Mouse (Mus musculus) lung, postnatal 0 days (tissue): ENCODE data around the gene Clca4a. TPM values are rescaled to one million over a fixed set of nuclear protein-coding genes. Genes with fewer than 3 reads are reported as not detected.

Source experiments
- ATAC-seq: fragments of 200-750 bp; cut with Nextera tagmentation; 2 replicates; pipeline ENCODE4 v1.8.0; 2017; ENCODE audit warnings: moderate library complexity
- DNase-seq: peaks from one replicate; pipeline ENCODE4 v3.0.0-alpha.2; 2016; ENCODE audit warnings: low spot score
- H3K27ac ChIP-seq: fragments of 300-500 bp; sonication (generic); 2 replicates; pipeline ENCODE4 v1.5.1; 2014; ENCODE audit warnings: antibody characterized with exemption, mild to moderate bottlenecking, low read length, mixed read lengths
- H3K27me3 ChIP-seq: fragments of 300-500 bp; sonication (generic); replicated peaks from 2 replicates; pipeline ENCODE4 v1.6.1; 2014; ENCODE audit warnings: low read length, mixed read lengths; ENCODE audit not compliant: insufficient read depth
- H3K36me3 ChIP-seq: fragments of 300-500 bp; sonication (generic); 2 replicates; pipeline ENCODE4 v1.6.1; 2014; ENCODE audit warnings: low read length, mixed read lengths; ENCODE audit not compliant: insufficient read depth
- H3K4me1 ChIP-seq: fragments of 300-500 bp; sonication (generic); 2 replicates; pipeline ENCODE4 v1.6.1; 2014; ENCODE audit warnings: antibody characterized with exemption, low read depth, low read length, mixed read lengths; ENCODE audit not compliant: insufficient read depth
- H3K4me2 ChIP-seq: fragments of 300-500 bp; sonication (generic); replicated peaks from 2 replicates; pipeline ENCODE4 v1.6.1; 2014; ENCODE audit warnings: low read depth, mild to moderate bottlenecking, low read length, moderate library complexity, mixed read lengths
- H3K4me3 ChIP-seq: fragments of 300-500 bp; sonication (generic); 2 replicates; pipeline ENCODE4 v1.5.1; 2014; ENCODE audit warnings: low read depth, low read length
- H3K9ac ChIP-seq: fragments of 300-500 bp; sonication (generic); replicated peaks from 2 replicates; pipeline ENCODE4 v1.6.1; 2014; ENCODE audit warnings: low read depth, mild to moderate bottlenecking
- H3K9me3 ChIP-seq: fragments of 300-500 bp; sonication (generic); 2 replicates; pipeline ENCODE4 v1.6.1; 2016; ENCODE audit warnings: low read length, mixed read lengths
- CTCF ChIP-seq: IDR thresholded peaks from 2 replicates; pipeline ENCODE4 v1.5.1; 2016; ENCODE audit warnings: antibody characterized with exemption, mild to moderate bottlenecking
- EP300 ChIP-seq: IDR thresholded peaks from 2 replicates; pipeline ENCODE4 v1.6.1; 2016; ENCODE audit warnings: antibody characterized with exemption, mild to moderate bottlenecking, control low read depth
- WGBS: fragments of 180-500 bp; shearing (Covaris S2); extraction: QIAGEN DNeasy Blood & Tissue Kit; methylation state at CpG from one replicate; pipeline ENCODE4 v1.1.7; 2014; 5-methylcytosine and 5-hydroxymethylcytosine counted together
- polyA plus RNA-seq: library from polyadenylated mRNA; unstranded; fragments of >200 nt; fragmentation: Nextera tagmentation; extraction: Ambion mirVana; gene quantifications from 2 replicates; pipeline ENCODE4 v1.2.1, GENCODE M21; 2015

Clca4a gene
- not detected in 2 replicates for polyA plus RNA-seq

DNA sequence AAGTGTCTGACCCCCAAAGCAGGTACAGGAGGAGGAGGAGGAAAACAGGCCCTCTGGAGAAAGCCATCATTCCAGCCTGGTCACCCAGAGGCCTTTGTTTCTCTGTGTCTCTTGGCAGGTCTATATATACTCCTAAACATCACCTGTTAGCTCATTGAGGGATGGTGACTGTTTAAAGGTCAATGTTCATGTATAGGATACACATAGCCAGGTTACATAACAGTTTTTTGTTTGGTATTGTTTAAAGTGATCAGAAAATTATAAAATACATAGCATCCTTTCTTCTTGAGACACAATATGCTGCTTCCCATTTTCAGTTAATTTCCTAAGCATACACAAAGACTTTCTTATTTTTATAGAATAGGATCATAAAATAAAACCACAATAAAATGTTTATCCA lies at the start of gene Clca4a:
Gene Clca4a (minus strand): TSS at position 101 of the 400 bp plus-strand sequence.
- no peak within 1 kb of the TSS for H3K4me3 ChIP-seq
- no peak within 1 kb of the TSS for H3K4me2 ChIP-seq
- no peak within 1 kb of the TSS for H3K9ac ChIP-seq
- no peak within 1 kb of the TSS for H3K27ac ChIP-seq
- ATAC-seq (no peak), DNase-seq (no peak)
- H3K9me3 ChIP-seq, result no peaks in the 10 kb centered on the region
- no peaks in the 10 kb centered on the region for H3K36me3 ChIP-seq
- no peaks in the 10 kb centered on the region for H3K27me3 ChIP-seq
- TF ChIP-seq CTCF, result no peak
- TF ChIP-seq EP300, result no peak
- H3K4me1 ChIP-seq, result no peaks in the 10 kb centered on the region

DNA sequence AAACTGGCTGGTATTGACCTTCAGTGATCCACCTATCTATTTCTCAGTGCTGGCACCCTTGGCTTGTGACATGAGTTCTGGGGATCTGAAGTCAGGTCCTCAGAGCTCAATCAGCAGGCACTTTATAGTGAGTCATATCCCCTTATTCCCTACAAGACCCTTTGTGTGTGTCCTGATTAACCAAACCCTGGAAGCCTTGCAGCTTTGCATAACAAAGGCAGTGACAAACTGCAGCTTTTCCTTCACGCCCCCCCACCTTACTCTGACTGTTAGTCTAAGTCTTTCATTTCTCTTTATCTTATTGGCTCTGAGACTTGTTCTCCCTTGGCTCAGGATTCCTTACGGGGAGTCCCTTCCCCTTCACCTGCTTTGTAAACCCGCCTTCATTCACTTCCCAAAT lies 43.0 kb upstream of the Clca4a start:
- Histone ChIP-seq H3K9me3 (no peaks in the 10 kb centered on the region), H3K4me1 (no peaks in the 10 kb centered on the region), H3K9ac (no peak overlapping the region), H3K27me3 (no peaks in the 10 kb centered on the region), H3K4me2 (no peak overlapping the region), H3K4me3 (no peak overlapping the region), H3K36me3 (no peaks in the 10 kb centered on the region), H3K27ac (no peak overlapping the region)
- no peak for TF ChIP-seq CTCF
- TF ChIP-seq EP300, result no peak
- ATAC-seq, result no peak
- 75% methylated on average over 3 of the region's 3 CpGs for WGBS
- DNase-seq, result no peak

DNA sequence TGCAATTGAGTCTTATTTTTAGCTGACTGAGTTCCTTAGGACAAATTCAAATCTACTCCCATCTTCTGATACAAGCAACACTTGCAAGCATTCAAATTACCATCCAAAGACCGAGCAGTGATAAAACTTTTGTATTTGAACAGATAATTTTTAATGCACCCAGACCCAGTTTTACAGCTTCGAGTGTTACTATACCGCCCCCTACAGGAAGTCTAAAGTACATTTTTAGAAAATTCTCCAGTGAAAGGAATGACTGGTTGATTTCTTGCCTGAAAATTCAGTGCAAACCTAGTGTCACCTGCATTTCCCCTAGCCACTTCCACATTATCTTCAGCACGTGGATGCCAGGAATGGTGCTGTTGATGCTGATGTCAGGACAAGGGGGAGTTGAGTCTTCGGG lies 29.6 kb upstream of the Clca4a start:
- TF ChIP-seq EP300 (no peak), CTCF (peak; percentile 48)
- no peaks in the 10 kb centered on the region for H3K27me3 ChIP-seq
- no peak overlapping the region for H3K4me3 ChIP-seq
- no peaks in the 10 kb centered on the region for H3K36me3 ChIP-seq
- H3K4me1 ChIP-seq, result no peaks in the 10 kb centered on the region
- 27% methylated on average over 5 of the region's 5 CpGs for WGBS
- no peak overlapping the region for H3K27ac ChIP-seq
- no peaks in the 10 kb centered on the region for H3K9me3 ChIP-seq
- ATAC-seq, result no peak
- H3K9ac ChIP-seq, result no peak overlapping the region
- peak; percentile 33 for DNase-seq
- H3K4me2 ChIP-seq, result no peak overlapping the region

DNA sequence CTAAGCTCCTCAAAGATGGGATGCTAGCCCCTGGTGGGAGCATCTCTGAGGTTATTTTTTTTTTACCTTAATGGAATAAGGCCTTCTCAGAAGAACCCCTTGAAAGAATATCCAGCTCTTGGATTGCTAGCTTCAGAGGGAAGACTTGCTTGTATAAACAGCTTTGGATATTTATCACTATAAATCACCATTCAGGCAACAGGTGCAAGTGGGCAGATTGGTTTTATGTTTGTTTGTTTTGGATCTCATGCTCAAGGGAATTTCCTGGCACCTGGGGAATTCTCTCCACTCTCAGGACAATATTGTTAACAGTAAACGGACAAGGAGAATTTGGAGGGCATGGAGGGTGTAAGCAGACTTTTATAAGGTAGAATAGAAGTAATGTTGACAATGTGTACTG lies 26.1 kb upstream of the Clca4a start:
- 35% methylated on average over 1 of the region's 1 CpGs for WGBS
- Histone ChIP-seq H3K4me3 (no peak overlapping the region), H3K36me3 (no peaks in the 10 kb centered on the region), H3K4me2 (no peak overlapping the region), H3K27ac (no peak overlapping the region), H3K27me3 (no peaks in the 10 kb centered on the region), H3K9me3 (no peaks in the 10 kb centered on the region), H3K4me1 (no peaks in the 10 kb centered on the region), H3K9ac (no peak overlapping the region)
- no peak for ATAC-seq
- DNase-seq, result no peak
- no peak for TF ChIP-seq EP300
- no peak for TF ChIP-seq CTCF

DNA sequence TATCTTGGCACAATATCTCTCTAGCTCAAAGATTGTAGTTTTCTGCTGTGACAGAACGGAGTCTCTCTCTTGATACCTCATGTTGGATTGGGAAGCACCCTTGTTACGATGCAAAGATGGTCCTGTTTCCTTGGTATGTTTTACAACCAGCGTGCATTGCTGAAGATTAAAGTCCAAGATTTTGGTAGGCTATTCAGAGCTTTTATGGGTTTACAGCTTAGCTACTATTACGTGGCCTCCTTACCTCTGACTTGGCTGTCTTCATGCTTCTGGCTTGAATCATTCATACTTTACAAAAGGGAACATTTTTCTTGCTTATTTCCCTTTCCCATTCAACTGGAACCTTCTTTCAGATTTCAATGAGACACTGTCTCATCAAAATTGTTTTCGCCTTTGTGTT lies 18.2 kb upstream of the Clca4a start:
- Histone ChIP-seq H3K9ac (no peak overlapping the region), H3K4me2 (no peak overlapping the region), H3K9me3 (no peaks in the 10 kb centered on the region), H3K4me3 (no peak overlapping the region), H3K27ac (no peak overlapping the region), H3K36me3 (no peaks in the 10 kb centered on the region), H3K4me1 (no peaks in the 10 kb centered on the region), H3K27me3 (no peaks in the 10 kb centered on the region)
- no peak for ATAC-seq
- no peak for DNase-seq
- no peak for TF ChIP-seq CTCF
- TF ChIP-seq EP300, result no peak
- WGBS, result 83% methylated on average over 5 of the region's 5 CpGs

DNA sequence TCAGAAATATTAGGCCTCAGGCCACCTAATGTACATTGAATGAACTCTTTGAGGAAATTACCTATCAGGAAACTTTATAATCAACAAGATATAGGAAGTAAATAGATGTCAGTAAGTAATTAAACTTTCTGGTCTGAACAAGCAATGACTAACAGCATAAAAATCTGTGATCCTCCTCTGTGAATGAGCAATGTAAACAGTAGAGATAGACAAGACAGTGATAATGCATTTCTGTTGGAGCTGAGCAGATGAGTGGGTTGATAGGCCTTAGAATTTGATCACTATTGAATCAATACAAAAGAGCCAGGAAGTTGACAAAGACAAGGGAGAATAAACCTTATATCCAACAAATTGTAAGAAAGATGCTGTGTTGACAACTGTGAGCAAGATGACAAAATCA lies 17.8 kb upstream of the Clca4a start:
- TF ChIP-seq EP300, result no peak
- TF ChIP-seq CTCF, result no peak
- H3K4me2 ChIP-seq, result no peak overlapping the region
- no peaks in the 10 kb centered on the region for H3K36me3 ChIP-seq
- H3K9me3 ChIP-seq, result no peaks in the 10 kb centered on the region
- no peak overlapping the region for H3K4me3 ChIP-seq
- DNase-seq (no peak), ATAC-seq (no peak)
- H3K27me3 ChIP-seq, result no peaks in the 10 kb centered on the region
- H3K27ac ChIP-seq, result no peak overlapping the region
- no peaks in the 10 kb centered on the region for H3K4me1 ChIP-seq
- no peak overlapping the region for H3K9ac ChIP-seq

DNA sequence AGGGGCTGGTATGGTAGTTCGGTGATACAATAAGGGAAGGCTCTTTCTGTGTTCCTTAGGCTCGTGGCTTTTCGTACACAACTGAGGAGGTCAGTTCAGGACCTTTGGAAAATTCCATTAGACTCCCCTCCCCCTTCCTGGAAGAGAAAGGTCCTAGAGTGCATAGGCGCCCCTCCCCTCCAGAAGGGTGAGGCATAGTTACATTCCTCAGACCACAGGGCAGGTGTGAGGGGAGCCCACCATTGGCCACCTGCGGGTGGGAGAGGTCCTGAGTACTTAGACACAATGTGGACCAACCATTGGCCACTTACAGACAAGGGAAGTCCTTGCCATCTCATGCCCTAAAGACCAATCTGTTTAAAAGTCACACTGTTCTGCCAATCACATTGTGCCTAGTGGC lies 11.0 kb upstream of the Clca4a start:
- Histone ChIP-seq H3K36me3 (no peaks in the 10 kb centered on the region), H3K9ac (no peak overlapping the region), H3K9me3 (no peaks in the 10 kb centered on the region), H3K4me2 (no peak overlapping the region), H3K4me1 (no peaks in the 10 kb centered on the region), H3K27me3 (no peaks in the 10 kb centered on the region), H3K27ac (no peak overlapping the region), H3K4me3 (no peak overlapping the region)
- no peak for DNase-seq
- TF ChIP-seq EP300, result no peak
- TF ChIP-seq CTCF, result no peak
- WGBS, result 57% methylated on average over 5 of the region's 5 CpGs
- ATAC-seq, result no peak
